8 mouse cellular contexts compared by ENCODE assay signal in genomic region chr9:57420321-57421120, GRCm38 (mm10). TPM values are rescaled to one million over a fixed set of nuclear protein-coding genes. Genes with fewer than 3 reads are reported as not detected.
A peak's percentile ranks its signal among the peaks of the same experiment; 100 is the strongest.
DNase-seq lines count a peak whose midpoint lies in the region; ATAC-seq and TF ChIP-seq lines count a peak whose summit lies in the region.

No protein-coding gene starts in this region.

- H3K27ac ChIP-seq in intestine, embryonic 16.5 days (ENCODE audit: low read length), result peak overlapping the region; percentile 99
- peak overlapping the region; percentile 89 for H3K27ac ChIP-seq in small intestine, adult 2 months (ENCODE audit: insufficient read depth, low read depth, low read length)

- WGBS in intestine, embryonic 16.5 days, result 24% methylated on average over 20 of the region's 20 CpGs
- 18% methylated on average over 20 of the region's 20 CpGs for WGBS in small intestine, adult 2 months

- TF ChIP-seq POLR2A in small intestine, adult 2 months (IDR thresholded peaks at IDR 0.05; ENCODE audit: low read depth, low read length), result no peak

- no peaks in the 10 kb centered on the region for H3K9me3 ChIP-seq in intestine, embryonic 16.5 days (ENCODE audit: control insufficient read depth, low read length)
- H3K9me3 ChIP-seq in megakaryocyte, embryonic 14.5 days, result no peaks in the 10 kb centered on the region

- peak overlapping the region; percentile 28 for H3K4me2 ChIP-seq in intestine, embryonic 16.5 days (ENCODE audit: low read depth, low read length)

- no peak for TF ChIP-seq CTCF in small intestine, adult 2 months (IDR thresholded peaks at IDR 0.05; ENCODE audit: extremely low read depth, insufficient read length, insufficient replicate concordance, low read depth, low read length)

- no peaks in the 10 kb centered on the region for H3K36me3 ChIP-seq in intestine, embryonic 16.5 days (ENCODE audit: control insufficient read depth, insufficient read depth, low read length)
- H3K36me3 ChIP-seq in megakaryocyte, embryonic 14.5 days (replicated peaks; ENCODE audit: low read length), result peaks cover 64% of the 10 kb centered on the region
- H3K36me3 ChIP-seq in small intestine, adult 2 months (ENCODE audit: control insufficient read depth, insufficient read depth, low read length), result peaks cover 7% of the 10 kb centered on the region; the same call in 1 of the 2 replicates

- peak; percentile 99 for DNase-seq in adrenal gland, adult (ENCODE audit: inconsistent age in 2 of 2, low spot score in 1 of 2)
- DNase-seq in embryo, embryonic 9.5 days (ENCODE audit: extremely low spot score), result peak; percentile 54
- peak; percentile 91 to 97 for DNase-seq in gastrocnemius, postnatal 4 days (ENCODE audit: low spot score in 2 of 2)
- peak; percentile 86 to 94 for DNase-seq in left cerebral cortex, postnatal 14 days (ENCODE audit: low spot score in 2 of 2)

- intact Hi-C loops in left cerebral cortex, postnatal 14 days (cut with DNase I), result no loop called here

- peaks cover 30% of the 10 kb centered on the region for H3K4me1 ChIP-seq in intestine, embryonic 16.5 days (ENCODE audit: control insufficient read depth, insufficient read depth, low read length)
- peaks cover 99% of the 10 kb centered on the region for H3K4me1 ChIP-seq in megakaryocyte, embryonic 14.5 days
- H3K4me1 ChIP-seq in small intestine, adult 2 months (ENCODE audit: control insufficient read depth, insufficient read depth, insufficient read length, low read length), result peaks cover 22% of the 10 kb centered on the region

- no peaks in the 10 kb centered on the region for H3K27me3 ChIP-seq in intestine, embryonic 16.5 days (replicated peaks; ENCODE audit: control insufficient read depth, insufficient read depth, low read length)
- no peaks in the 10 kb centered on the region for H3K27me3 ChIP-seq in megakaryocyte, embryonic 14.5 days (replicated peaks)
- no peaks in the 10 kb centered on the region for H3K27me3 ChIP-seq in small intestine, adult 2 months (ENCODE audit: control insufficient read depth, insufficient read depth, low read length)

- peak; percentile 92 for ATAC-seq in intestine, embryonic 16.5 days
- no peak for ATAC-seq in activated CD4-positive, CD25-positive, alpha-beta regulatory T cell, adult 4 months

- H3K4me3 ChIP-seq in intestine, embryonic 16.5 days (ENCODE audit: low read length), result no peak overlapping the region
- H3K4me3 ChIP-seq in megakaryocyte, embryonic 14.5 days (replicated peaks), result peak overlapping the region; percentile 84
- H3K4me3 ChIP-seq in small intestine, adult 2 months (ENCODE audit: low read depth, low read length), result peak overlapping the region; percentile 26

- peak overlapping the region; percentile 60 for H3K9ac ChIP-seq in intestine, embryonic 16.5 days (ENCODE audit: low read depth, low read length)

RNA-seq across cellular contexts. Expression of gene Ppcdc, which starts 19.4 kb away (rescaled TPM):
- 10 to 100 TPM in 1 of 2 experiments, 1 to 10 TPM in 1; 8.3 to 11.7 TPM for total RNA-seq in gastrocnemius, postnatal 4 days (2021)
- polyA plus RNA-seq in intestine, embryonic 16.5 days (2015; fragmentation: Nextera tagmentation; extraction: Ambion mirVana), result 25.2 and 29.4 TPM in 2 replicates
- total RNA-seq in left cerebral cortex, postnatal 14 days (2021), result 10 to 100 TPM; 14.4 to 14.7 TPM
- polyA plus RNA-seq in megakaryocyte, embryonic 14.5 days (2012; ENCODE audit: insufficient read depth, low replicate concordance), result 20.9 and 74.6 TPM in 2 replicates
- 10.3 and 14.2 TPM in 2 replicates for polyA plus RNA-seq in small intestine, adult 2 months (2012; rRNA removed)
- 100 to 1,000 TPM; 117 to 128 TPM for polyA plus RNA-seq in activated CD4-positive, CD25-positive, alpha-beta regulatory T cell, adult 4 months (2017; shearing (Covaris generic))

RNA-seq across cellular contexts. Expression of gene Scamp5, which starts 47.3 kb away (rescaled TPM):
- 10 to 100 TPM; 13.3 to 14.5 TPM for total RNA-seq in gastrocnemius, postnatal 4 days (2021)
- polyA plus RNA-seq in intestine, embryonic 16.5 days (2015; fragmentation: Nextera tagmentation; extraction: Ambion mirVana), result 15.2 and 16.2 TPM in 2 replicates
- total RNA-seq in left cerebral cortex, postnatal 14 days (2021), result 100 to 1,000 TPM; 414 to 420 TPM
- polyA plus RNA-seq in megakaryocyte, embryonic 14.5 days (2012; ENCODE audit: insufficient read depth, low replicate concordance), result 14.1 and 30.9 TPM in 2 replicates
- 104 and 119 TPM in 2 replicates for polyA plus RNA-seq in small intestine, adult 2 months (2012; rRNA removed)
- under 1 TPM in 1 of 2 experiments, not detected in 1; 0.50 TPM for polyA plus RNA-seq in activated CD4-positive, CD25-positive, alpha-beta regulatory T cell, adult 4 months (2017; shearing (Covaris generic))

Comparison
In these comparisons a context has a peak if more than half of its experiments do, and no peak if none do; other contexts are left out.
1. RNA of gene Scamp5, which starts 47.3 kb away (polyA plus RNA-seq): 104 to 119 TPM in small intestine, adult 2 months, 14.1 to 30.9 TPM in megakaryocyte, embryonic 14.5 days and 15.2 to 16.2 TPM in intestine, embryonic 16.5 days; 0.50 TPM in activated CD4-positive, CD25-positive, alpha-beta regulatory T cell, adult 4 months; every median in the first group is over 10 times any median in the second.
2. Peak in every context shown above with its lines, with median percentiles within 50 percentile points of each other: DNase-seq.